Mouse (Mus musculus) stomach, postnatal 0 days (tissue): ENCODE data around the gene Fam118a.

Experiments used
- CTCF ChIP-seq: IDR thresholded peaks from 2 replicates; pipeline ENCODE4 v1.5.1; 2016; ENCODE audit warnings: antibody characterized with exemption, low read depth, mild to moderate bottlenecking, moderate library complexity
- EP300 ChIP-seq: optimal IDR thresholded peaks from 2 replicates; pipeline ENCODE3; 2016; ENCODE audit warnings: antibody characterized with exemption

- no peak for TF ChIP-seq CTCF
- TF ChIP-seq EP300, result no peak
Measured at GRCm38 (mm10) chr15:85031866-85032265, 3.1 kb downstream of the Fam118a start.
